Mouse (Mus musculus): Measurements from ENCODE around the gene Slc25a5.

DNA sequence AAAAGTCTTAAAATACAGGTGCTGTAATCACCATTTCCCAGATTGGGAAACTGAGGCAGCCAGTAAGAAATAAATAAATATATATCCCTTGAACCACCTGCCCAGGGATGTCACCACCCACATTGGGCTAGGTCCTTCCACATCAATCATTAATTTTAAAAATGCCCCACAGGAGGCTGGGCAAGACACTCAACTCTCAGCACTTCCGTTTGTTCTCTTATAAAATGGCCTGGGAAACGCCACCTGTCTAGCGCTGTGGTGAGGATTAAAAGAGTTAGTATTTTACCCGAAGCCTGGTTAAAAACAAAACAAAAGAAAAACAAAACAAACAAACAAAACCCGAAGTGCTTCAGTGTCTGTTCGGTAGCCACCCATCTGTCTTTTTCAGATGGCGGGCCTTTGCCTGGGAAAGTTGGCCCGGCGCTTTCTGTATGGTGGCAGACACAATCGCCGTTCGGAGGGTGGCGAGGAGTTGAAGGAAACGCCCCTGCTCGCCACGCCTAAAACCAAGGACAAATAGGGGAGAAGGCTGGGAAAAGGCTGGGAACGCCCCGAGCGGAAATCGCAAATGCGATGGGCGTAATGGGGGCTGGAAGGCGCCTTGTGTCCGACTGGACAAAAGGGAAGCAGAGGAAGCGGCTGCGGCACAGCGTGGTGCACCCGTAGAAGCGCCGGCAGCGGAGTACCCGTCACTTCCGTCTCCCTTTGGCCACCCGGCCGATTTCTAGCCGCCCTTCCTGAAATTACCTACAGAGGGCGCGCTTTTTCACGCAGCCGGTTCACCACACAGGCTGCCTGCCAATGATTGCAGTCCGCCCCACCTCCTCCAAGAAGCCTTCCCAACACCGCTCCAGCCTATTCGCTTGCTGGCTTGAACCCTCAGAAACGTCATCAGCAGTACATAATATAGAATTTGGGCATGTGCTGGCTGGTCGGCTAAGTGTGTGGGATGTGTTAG is 12.2 kb downstream of the Slc25a5 start:
- TF ChIP-seq CTCF (IDR thresholded peaks at IDR 0.05; ENCODE audit: borderline replicate concordance, insufficient read depth, low read depth, low read length): peak; percentile 45; the same call in 1 of the 2 replicates
- peak; percentile 39; the same call in 1 of the 2 replicates for TF ChIP-seq POLR2A (IDR thresholded peaks at IDR 0.05; ENCODE audit: borderline replicate concordance, insufficient read depth, low read length)

Data from cerebellum, adult 2 months (tissue).